Mouse (Mus musculus) retina, postnatal 1 day (tissue): ENCODE data around the gene Mob4.

Source experiments
- DNase-seq: peaks from one replicate; pipeline ENCODE4 v3.0.0-alpha.2; 2012

Mob4 gene

DNA sequence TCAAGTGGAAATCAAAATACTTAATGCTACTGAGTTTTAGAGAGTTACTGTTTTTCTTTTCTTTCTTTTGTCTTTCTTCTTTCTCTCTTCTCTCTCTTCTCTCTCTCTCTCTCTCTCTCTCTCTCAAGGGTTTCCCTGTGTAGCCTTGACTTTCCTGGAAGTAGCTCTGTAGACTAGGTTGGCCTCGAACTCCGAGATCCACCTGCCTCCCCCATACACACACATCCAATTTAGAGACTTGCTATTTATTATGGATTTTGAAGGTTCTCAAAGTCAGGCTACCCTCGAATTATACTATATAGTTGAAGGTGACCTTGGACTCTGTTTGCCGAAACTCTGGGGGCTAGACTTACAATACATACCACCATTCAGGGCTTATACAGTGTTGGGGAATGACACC lies 1.3 kb downstream of the Mob4 start:
- DNase-seq: no peak

- no peak for DNase-seq
These were observed 2.1 kb downstream of the Mob4 start for GRCm38 (mm10) chr1:55133173-55133572.

GRCm38 (mm10) chr1:55134301-55134700 lies 3.3 kb downstream of the Mob4 start:
- DNase-seq: no peak

DNA sequence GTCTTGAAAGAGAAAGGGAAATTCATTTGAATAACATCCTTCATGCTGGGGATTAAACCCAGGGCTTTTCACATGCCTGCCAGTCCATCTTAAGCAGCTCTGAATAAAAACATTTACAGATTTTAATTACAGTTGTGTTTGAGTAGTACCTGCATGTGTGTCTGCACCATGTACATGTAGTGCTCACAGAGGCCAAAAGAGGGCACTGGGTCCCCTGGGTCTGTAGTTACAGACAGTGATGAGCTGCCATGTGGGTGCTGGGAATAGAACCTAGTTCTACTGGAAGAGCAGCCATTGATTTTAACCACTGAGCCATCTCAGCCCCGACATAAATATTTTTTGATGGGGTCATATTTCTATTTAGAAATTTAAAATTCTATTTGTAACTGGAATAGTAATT lies 4.8 kb downstream of the Mob4 start:
- no peak for DNase-seq

DNA sequence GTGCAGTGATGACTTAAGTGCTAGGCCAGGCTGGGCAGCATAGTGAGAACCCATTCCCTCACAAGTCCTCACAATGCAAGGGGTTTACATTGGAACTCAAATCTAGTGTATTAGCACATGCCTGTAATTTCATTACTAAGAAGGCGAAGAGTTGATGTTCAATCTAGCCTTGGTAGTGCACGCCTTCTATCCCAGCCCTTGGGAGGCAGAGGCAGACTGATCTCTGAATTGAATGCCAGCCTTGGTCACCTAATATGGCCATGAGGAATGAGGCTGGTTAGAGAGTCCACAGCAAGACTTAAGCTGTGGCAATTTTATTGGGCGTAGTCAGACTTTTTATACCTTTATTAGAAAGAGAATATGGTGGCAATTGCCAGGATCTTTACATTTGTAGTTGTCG lies 13.3 kb downstream of the Mob4 start:
- DNase-seq: no peak

GRCm38 (mm10) chr1:55145556-55145955 lies 14.5 kb downstream of the Mob4 start:
- DNase-seq: no peak

DNA sequence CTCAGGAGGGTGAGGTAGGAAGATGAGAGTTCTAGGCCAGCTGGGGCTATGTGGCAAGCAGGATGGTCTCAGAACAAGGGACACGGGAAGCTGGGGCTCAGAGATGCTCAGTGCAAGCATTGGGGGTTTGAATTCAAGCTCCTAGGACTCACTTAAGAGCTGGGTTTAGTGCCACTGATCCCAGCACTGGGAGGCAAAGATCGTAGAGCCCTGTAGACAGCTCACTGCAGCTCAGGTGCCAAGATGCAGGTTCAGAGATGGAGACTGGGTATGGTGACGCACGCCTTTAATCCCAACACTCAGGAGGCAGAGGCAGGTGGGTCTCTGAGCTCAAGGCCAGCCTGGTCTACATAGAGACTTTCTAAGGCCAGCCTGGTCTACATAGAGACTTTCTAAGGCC lies 26.3 kb downstream of the Mob4 start:
- DNase-seq: no peak

DNA sequence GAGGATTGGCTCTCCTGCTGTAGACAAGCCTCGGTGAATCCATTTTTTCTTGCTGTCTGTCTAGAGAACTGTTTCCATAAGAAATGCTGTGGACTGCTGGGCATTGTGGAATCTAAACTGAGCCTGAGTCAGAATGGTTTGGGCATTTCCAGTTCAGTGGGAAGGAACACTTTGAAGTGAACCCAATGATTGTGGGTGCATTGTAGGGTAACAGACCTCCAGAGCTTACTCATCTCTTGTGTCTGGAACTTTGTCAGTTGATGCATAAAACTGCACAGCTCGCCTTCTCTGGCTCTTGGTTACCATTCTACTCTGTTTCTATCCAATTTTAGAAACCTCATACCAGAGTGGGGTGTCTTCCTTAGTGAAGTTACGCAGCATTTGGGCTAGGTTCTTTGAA lies 27.2 kb downstream of the Mob4 start:
- no peak for DNase-seq

- no peak for DNase-seq
These were observed 27.8 kb downstream of the Mob4 start for GRCm38 (mm10) chr1:55158821-55159220.

- no peak for DNase-seq
These were observed 29.2 kb downstream of the Mob4 start for GRCm38 (mm10) chr1:55160218-55160617.

DNA sequence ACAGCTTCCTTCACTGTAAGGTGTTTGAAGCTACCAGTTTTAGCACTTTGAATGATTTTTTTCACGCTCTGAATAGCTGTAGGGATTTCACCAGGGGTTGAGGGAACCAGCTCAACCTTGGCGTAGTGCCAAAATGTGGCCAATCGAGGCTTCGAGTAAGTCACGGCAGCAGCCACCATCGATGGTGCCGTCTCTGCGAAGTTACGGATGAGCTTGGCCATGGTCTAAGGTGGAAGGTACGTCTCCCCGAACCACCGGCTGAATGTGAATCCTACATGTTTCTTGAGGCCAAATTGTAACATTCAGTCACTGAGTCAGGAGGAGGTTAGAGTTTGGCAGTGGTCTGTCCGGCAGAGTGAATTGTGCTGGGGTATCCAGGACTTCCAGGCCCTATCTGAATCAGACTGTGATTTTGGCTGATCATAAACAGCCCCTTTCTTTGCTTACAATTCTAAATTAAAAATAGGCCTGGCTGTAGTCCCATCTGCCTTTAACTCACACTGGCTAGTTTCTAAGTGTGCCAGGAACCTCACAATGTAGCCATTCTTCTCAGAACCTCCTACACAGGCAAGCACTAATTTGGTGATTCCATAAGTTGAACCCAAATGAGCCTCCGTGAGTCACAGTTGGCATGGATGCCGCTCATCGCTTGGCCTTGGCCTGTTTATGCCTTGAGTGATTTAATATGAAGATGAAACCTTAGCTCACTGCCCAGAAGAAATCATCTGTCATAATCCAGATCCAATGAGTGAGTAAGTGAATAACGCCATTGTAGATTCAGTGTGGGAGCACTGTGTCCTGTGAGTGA lies 30.0 kb downstream of the Mob4 start:
- peak; percentile 22 for DNase-seq

GRCm38 (mm10) chr1:55161895-55162294 lies 30.9 kb downstream of the Mob4 start:
- DNase-seq: peak; percentile 48

GRCm38 (mm10) chr1:55162781-55163180 lies 31.8 kb downstream of the Mob4 start:
- DNase-seq: no peak

GRCm38 (mm10) chr1:55164005-55164404 lies 33.0 kb downstream of the Mob4 start:
- DNase-seq: no peak

DNA sequence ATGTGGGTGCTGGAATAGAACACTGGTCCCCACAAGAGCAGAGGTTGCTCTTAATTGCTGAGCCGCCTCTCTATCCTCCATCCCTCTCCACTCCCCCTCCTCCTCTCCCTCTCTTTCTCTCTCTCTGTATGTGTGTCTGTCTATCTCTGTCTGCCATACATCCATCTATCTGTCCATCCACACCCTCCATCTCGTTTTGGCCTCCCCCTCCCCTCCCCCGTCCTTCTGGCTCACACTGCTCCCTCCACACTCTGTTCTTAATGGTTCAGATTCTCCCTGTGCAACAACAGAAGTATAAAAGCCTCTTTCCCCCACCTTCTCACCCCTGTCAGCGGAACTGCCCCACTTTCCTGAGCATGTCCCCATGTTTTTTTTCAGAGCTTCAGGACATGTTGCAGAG lies 36.5 kb downstream of the Mob4 start:
- DNase-seq: no peak

- no peak for DNase-seq
These were observed 37.6 kb downstream of the Mob4 start for GRCm38 (mm10) chr1:55168591-55168990.

DNA sequence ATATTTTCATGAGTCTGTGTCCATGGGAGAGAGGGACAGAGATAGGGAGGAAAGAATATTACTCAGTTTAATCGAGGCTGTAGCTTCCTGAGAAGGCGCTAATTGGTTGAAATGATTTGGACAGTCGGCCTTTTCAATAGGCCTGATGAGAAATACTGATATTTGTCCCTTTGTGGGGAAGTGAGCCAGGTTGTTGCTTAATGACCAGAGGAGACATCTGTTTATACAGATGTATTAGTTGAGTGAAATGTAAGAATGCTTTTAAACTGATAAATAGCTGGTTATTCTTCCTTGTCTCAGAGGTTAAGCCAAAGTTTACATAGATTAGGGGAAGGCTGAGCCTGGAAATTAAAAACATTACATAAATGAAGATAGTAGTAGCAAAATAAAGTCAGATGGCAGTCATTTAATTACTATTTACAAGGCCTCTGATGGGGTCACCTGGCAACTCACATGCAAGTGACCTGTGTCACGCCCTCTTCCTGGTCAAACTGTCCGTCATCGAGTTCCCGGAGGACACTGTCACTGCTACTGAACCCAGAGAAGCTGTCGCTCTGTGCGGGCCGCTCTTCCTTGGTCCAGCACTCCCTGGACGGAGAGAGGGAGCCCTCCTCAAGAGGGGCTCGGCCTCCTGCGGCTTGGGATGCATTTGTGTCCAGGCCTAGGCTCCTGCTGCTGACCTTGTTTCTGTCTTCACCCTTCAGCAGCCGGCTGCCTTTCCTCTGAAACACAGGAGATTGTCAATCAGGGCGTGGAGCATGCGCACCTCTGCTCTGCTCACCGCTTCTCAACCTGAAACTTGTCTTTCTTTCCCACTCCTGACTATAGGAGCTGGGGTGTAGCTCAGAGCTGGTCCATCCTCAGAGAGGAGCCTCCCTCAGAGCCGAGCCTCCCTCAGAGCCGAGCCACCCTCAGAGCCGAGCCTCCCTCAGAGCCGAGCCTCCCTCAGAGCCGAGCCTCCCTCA lies 40.6 kb downstream of the Mob4 start:
- no peak for DNase-seq

DNA sequence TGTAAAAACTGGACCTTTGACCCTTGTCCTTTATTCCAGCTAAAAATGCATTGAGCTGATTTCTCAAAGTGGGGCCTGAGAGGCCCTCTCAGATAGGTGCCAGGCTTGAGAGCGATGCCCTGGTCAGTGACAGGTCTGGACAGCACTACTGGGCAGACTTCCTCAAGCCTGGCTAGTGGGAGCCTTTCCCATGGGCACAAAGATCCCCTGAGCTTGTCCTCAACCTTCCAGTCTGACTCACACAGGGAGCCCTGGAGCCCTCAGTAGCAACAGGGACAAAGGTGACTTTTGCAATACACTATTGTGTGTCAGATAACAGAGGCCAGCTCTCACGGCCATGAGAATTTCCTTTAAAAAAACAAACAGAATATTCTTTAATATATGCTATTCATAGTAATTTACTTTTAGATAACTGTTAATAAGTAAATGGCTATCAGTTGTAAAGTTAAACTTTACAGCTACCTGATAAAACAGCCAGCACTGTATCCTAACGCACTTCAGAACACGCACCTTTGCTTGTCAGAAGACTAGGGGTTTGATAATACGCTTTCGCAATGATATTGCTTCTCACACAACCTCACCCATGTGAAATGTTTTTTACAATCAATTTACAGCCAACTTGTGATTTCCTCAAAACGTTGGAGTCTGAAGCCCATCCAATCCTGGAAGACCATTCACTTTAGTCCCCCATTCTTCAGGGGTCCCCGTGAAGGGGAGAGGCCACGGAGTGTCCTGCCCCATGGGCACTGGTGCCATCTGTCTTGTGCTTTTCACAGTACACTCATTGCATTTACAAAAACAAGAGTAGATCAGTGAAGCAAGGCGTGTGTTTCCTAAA lies 42.9 kb downstream of the Mob4 start:
- DNase-seq: no peak

DNA sequence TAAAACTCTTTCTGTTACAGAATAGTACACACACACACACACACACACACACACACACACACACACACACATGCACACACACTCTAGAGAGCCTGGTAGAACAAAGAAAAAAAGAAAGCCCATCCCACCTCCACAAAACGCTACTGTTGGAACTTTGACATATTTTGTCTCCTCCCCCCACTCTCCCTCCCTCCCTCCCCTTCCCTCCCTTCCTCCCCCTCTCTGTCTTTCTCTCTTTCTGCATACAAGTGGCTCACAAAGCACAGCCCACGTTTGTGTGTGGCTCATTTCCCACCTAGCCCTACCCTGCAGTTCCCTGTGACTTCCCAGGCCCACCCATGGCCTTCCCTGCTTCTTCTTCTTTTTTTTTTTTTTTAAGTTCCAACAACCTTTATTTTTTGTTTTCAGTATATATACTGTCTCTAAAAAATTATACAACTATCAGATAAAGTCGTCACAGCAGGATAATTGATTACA lies 43.6 kb downstream of the Mob4 start:
- DNase-seq: no peak

GRCm38 (mm10) chr1:55179917-55180566 lies 49.0 kb downstream of the Mob4 start:
- DNase-seq: no peak

GRCm38 (mm10) chr1:55182392-55182791 lies 51.4 kb downstream of the Mob4 start:
- no peak for DNase-seq

DNA sequence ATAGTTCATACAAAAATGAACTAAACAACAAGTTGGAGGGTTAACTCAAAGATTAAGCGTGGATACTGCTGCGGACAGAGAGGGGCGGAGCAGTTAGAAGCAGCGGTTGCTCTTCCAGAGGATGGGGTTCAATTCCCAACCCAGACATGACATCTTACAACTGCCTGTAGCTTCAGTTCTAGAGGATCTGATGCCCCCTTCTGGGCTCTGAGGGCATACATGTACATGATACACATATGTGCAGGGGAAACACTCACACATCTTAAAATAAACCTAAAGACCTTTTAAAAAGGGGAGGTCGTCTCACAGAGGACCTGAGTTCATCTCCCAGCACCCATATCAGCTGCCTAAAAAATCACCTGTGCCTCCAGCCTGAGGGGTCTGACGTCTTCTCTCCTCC lies 54.7 kb downstream of the Mob4 start:
- no peak for DNase-seq
